Mouse (Mus musculus) heart, postnatal 4 days (tissue): ENCODE results near the gene Dennd5a. TPM values are rescaled to one million over a fixed set of nuclear protein-coding genes. Genes with fewer than 3 reads are reported as not detected.
A peak's percentile ranks its signal among the peaks of the same experiment; 100 is the strongest.
"Not testable (repeated sequence)": the region's sequence is repeated elsewhere in the genome, so short reads cannot be mapped to it uniquely, and the experiment has no call there.

Experiments used
- DNase-seq: peaks from one replicate; pipeline ENCODE4 v3.0.0; 2021
- total RNA-seq, 2 experiments: library from RNA; stranded (reverse); gene quantifications; 2 replicates each; pipeline ENCODE4 v1.2.3; 2021

Gene Dennd5a
- total RNA-seq = 100 to 1,000 TPM; 185 to 190 TPM

DNA sequence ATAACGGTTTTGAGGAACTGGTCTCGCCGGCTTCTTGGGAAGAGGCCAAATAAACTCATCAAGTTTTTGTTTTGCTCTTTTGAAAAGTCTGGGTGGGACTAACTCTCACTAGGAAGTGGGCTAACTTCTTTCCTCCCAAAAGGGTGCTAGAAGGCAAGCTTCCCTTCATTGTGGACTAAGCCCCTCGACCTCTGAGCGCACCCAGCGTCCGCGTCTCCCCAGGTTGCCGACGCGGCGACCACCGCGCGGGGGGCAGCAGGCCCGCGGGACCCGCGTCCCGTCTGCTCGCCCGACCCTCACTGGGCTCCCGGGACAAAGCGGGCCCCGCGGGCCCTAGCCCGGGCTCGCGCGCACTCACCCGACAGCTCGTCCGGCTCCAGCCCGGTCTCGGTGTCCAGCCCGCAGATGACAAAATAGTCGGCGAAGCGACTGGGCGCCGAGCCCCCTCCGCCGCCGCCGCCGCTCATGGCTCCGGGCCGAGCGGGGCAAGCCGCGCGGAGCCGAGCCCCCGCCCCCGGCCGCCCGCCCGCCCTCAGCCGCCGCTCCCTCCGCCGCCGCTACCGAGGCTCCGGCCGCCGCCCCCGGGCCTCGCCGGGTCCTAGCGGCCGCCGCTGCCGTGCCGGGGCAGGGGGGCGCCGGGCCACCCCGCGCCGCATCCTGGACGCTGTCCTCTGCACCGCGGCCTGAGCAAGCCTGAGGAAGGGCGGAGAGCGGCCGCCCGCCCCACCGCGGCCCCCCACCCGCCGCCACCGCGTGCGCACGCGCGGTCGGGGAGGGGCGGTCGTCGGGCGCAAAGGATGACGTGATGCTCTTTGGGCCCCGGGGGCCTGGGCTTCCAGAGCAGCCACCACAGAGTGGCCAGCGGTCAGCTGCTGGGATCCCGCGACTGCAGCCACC is at the start of gene Dennd5a:
TSS of gene Dennd5a (minus strand) at position 755 of the 897 bp plus-strand sequence.
- peak; percentile 88 for DNase-seq

- no peak for DNase-seq
Observed at GRCm38 (mm10) chr7:110009084-110009483, 48.8 kb upstream of the Dennd5a start.

- no peak for DNase-seq
Observed at GRCm38 (mm10) chr7:110008513-110008912, 48.2 kb upstream of the Dennd5a start.

DNA sequence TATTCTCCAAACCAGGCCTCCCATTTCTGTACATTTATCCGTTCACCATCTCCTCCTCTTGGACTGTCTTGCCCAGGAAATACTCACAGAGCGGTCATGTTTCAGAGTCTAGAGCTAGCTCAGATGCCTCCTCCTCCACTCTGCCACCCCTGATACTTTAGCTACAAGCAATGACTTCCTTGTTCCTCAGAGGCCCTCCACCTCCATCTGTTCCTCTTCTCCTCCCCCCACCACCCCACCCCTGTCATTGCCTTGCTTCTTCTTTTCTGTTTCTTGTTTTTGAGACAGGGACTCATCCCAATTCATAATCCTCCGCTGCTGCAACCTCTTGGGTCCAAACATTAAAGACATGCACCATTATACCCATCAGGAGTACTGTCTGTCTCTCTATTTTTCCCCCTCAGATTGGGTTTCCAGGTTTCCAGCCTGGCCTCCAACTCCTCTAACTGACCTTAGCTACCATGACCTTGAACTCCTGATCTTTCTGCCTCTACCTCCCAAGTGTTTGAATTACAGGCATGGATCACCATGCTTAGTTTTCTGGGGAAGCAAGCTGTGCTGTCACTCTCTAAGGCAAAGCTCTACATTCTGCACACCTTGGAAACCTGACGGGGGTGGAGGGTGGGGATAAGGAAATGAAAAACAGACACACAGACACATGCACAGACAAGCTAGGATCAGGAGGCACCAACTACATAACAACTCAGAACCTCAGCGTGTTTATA is 46.4 kb upstream of the Dennd5a start:
- no peak for DNase-seq

DNA sequence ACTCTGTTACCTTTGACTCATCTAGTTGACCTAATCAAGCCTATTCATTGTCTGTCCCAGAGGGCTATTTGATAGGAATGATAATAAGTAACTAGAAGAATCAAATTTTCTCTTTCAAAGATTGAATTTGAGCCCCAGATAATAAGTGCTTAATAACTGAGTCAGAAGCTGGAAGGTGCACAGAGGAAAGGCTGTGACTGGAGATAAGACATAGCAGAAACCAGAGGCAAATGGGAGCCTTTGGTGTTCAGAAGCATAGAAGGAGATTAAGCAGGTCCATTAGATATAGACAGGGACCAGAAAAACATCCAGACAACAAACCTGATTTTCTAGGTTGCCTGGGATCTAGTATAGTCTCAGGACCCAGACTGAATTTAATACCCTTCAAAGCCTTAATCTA is 45.7 kb upstream of the Dennd5a start:
- DNase-seq = no peak

- peak; percentile 68 for DNase-seq
Observed at GRCm38 (mm10) chr7:110002968-110003367, 42.7 kb upstream of the Dennd5a start.

GRCm38 (mm10) chr7:110002092-110002491 is 41.8 kb upstream of the Dennd5a start:
- no peak for DNase-seq

DNA sequence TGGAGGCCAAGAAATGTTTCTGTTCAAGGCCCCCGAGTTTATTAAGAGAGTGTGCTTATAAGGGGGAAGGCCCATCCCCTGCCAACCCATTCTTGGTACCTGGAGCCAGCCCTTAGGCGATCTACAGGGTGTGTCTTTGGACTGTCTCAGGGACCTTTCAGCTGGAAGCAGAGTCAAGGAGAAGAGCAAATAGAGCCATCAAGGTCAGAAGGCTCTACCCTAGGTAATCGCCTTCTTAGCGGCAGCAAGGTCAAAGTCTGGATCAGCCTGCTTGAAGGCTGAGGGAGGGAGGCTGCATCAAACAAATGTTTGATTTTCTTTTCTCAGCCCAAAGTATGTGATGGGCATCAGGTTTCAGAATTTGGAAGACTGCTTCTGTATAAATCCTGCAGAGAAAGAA is 38.1 kb upstream of the Dennd5a start:
- no peak for DNase-seq

DNA sequence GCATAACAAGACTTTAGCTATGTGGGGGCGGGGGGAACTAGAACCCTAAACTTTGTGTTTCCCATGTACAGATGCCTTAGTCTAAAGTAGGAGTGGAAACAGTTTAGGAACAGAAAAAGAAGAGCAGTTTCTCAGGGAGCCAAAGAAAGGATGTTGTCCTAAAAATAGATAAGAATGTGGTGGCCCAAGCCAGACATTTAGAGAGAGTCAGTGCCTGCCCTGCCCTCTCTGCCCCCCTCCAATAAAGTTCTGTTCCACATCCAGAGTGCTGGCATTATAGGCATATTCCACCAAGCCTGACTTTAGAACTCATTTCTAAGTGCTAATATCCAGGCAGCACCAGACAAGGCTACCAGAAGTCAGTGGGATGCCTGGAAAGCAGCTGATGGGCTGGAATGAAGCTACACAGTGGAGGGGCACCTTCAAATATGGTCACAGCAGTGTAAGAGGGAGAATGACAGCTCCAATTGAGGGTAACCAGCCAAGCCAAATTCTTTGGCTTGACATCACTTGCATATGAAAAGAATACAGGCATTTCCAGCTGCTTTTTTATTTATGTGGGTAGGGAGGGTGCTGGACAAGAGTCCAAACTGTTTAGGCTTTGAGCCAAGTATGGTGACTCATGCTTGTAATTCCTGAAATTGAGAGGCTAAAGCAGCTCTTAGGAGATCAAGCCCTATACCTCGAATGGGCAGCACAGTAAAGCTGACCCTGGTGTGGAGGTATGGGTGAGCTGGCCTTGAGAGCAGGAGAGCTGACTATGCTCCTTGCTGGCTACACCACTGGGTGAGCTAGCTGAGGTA is 33.1 kb upstream of the Dennd5a start:
- DNase-seq = peak; percentile 74

DNA sequence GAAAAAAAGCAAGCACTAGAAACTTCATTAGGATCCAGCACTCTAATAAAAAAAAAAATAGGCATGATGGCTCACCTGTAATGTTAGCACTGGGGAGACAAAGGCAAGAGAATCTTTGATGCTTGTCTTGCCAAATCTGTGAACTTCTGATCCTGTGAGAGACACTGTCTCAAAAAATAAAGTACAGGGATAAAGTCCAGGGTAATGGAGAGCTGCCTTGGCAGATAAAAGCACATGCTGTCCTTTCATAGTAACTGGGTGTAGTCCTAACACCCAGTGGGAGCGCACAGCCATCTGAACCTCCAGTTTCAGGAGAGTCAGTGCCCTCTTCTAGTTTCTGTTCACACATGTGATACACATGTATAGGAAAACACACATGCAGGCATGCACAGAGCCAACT is 31.0 kb upstream of the Dennd5a start:
- DNase-seq = no peak

DNA sequence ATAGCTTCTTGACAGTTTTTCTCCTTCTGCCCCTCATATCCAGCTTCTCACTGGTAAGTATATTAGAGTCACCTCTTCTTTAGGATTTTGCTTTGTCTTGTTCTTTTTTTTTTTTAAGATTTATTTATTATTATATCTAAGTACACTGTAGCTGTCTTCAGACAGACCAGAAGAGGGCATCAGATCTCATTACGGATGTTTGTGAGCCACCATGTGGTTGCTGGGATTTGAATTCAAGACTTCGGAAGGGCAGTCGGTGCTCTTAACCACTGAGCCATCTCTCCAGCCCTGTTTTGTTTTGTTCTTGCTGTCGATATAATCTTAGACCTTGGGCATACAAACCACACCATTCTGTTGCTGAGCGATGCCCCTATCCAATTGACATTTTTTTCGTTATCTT is 26.5 kb upstream of the Dennd5a start, which contains the start of gene Tmem41b:
TSS of gene Tmem41b (minus strand) at position 155 of the 400 bp plus-strand sequence.
- not testable (repeated sequence) for DNase-seq

DNA sequence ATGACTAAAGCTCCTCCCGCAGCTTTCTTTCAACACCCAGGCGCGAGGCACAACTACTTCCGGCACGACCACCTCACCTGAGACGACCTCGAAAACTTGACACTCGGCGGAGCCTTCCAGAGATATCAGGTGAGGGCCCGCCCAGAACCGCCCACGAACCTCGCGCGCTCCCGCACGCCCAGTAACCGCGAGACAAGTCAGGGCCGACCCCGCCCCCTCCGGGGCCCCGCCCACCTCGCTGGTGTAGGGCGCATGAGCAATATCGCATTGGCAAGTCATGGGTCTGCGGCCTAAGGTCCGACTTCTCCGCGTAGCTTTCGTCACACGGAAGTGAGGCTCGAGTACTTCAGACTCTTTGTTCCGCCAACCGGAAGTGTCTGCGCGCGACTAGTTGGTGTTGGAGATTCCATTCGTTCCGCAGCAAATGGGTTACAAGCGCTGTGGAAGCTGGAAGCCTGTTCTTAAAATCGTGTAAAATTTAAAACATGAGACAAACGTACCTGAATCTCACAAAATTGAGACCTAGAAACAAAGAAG is 25.9 kb upstream of the Dennd5a start:
- peak; percentile 100 for DNase-seq

GRCm38 (mm10) chr7:109985661-109986132 is 25.4 kb upstream of the Dennd5a start:
- no peak for DNase-seq

GRCm38 (mm10) chr7:109984608-109985007 is 24.3 kb upstream of the Dennd5a start:
- not testable (repeated sequence) for DNase-seq

DNA sequence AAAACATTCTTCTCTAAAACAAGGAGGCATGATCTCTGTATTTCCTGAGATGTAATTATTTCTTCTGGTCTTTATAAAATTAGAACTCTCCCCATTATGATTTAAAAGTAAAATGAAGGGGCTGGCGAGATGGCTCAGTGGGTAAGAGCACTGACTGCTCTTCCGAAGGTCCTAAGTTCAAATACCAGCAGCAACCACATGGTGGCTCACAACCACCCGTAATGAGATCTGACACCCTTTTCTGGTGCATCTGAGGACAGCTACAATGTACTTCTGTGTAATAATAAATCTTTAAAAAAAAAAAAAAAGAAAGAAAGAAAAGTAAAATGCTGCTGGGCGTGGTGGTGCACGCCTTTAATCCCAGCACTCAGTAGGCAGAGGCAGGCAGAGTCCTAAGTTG is 16.9 kb upstream of the Dennd5a start:
- DNase-seq = peak; percentile 56

DNA sequence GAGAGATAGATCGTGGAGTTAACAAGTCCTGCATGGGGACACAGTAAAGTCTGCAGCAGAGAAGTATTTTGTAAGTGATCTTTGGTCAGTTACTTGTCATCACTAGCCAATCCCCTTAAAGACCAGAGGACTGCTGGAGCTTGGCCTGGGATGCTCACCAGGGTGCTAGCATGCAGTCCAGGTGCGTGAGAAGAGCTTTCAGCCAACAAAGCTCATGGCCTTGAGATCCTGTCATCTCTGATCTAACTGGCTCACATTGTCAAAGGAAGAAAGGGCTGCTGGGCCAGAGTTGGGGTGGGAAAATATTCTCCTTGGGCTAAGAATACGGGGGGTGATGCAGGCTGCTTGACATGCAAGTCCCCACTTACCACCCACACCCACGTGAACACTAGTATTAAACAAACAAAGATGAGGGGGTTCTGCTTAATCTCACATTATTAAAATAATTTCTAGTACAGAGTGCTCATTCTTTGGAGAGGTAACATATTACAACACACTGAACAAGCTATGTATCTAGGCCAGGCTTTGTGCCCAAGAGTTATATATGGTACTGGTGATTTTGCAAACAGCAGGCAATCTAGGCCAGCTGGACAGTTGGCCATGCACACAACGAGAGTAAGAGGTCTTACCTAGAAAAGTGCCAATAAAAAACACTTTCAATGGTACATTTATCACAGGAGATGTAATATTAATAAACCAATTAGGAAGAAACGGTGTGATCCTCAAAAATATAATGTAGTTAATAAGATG is 15.9 kb upstream of the Dennd5a start:
- DNase-seq = no peak

GRCm38 (mm10) chr7:109969542-109969941 is 9.3 kb upstream of the Dennd5a start:
- DNase-seq = no peak

- DNase-seq = peak; percentile 74
Observed at GRCm38 (mm10) chr7:109968924-109969450, 8.7 kb upstream of the Dennd5a start.

- peak; percentile 64 for DNase-seq
Observed at GRCm38 (mm10) chr7:109967805-109968579, 7.7 kb upstream of the Dennd5a start.

GRCm38 (mm10) chr7:109965658-109966057 is 5.4 kb upstream of the Dennd5a start:
- DNase-seq = no peak
